Mouse (Mus musculus) CH12.LX (cell line): ENCODE results near the gene Stk33.

Experiments
- BHLHE40 ChIP-seq: IDR thresholded peaks from 2 replicates; pipeline ENCODE4 v1.6.1; 2011; ENCODE audit warnings: mild to moderate bottlenecking, low read depth, low read length, improper control_type of control experiment
- CTCF ChIP-seq, 2 experiments: IDR thresholded peaks in 1 of 2; conservative IDR thresholded peaks in 1 of 2; 2 replicates each; pipeline ENCODE4 v1.5.1; 2011 to 2012; ENCODE audit warnings: low read depth in 2 of 2, low read length in 2 of 2, improper control_type of control experiment in 1 of 2, inconsistent platforms in 1 of 2, mild to moderate bottlenecking in 1 of 2, moderate library complexity in 1 of 2
- ELF1 ChIP-seq: IDR thresholded peaks from 2 replicates; pipeline ENCODE4 v1.6.1; 2014; ENCODE audit warnings: low read depth, mild to moderate bottlenecking, inconsistent platforms, low read length, improper control_type of control experiment
- KAT2A ChIP-seq: IDR thresholded peaks from 2 replicates; pipeline ENCODE4 v1.6.1; 2012; ENCODE audit warnings: low read length, improper control_type of control experiment, inconsistent platforms; ENCODE audit not compliant: insufficient replicate concordance
- MAX ChIP-seq: IDR thresholded peaks from 2 replicates; pipeline ENCODE4 v1.6.1; 2011; ENCODE audit warnings: low read length, improper control_type of control experiment
- NRF1 ChIP-seq: IDR thresholded peaks from 2 replicates; pipeline ENCODE4 v1.6.1; 2014; ENCODE audit warnings: low read depth, mild to moderate bottlenecking, inconsistent platforms, low read length, improper control_type of control experiment, moderate library complexity

DNA sequence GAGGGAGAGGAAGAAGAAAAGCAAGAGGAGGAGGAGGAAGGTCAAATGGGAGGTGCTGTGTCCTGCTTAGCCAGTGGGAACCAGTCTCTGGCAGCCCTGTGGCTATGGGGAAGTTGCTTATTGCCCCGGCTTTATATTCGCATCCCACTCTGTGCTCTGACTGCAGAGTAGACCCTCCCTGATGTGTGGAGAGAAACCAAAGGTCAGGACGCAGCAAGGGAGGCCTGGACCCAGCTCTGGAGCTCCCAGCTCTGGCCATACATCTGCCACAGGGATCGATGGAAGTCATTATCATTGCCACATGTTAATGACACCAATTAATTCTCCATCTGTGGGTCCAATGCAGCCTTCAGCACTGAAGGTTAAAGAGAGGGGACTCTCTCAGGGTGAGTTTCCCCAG is 171.5 kb downstream of the Stk33 start:
- TF ChIP-seq ELF1 (no peak), NRF1 (no peak), MAX (no peak), CTCF (conservative IDR thresholded peaks at IDR 0.05 in 1 of 2, IDR thresholded peaks at IDR 0.05 in 1 of 2; ENCODE audit: low read depth in 2 of 2, low read length in 2 of 2) (no peak), KAT2A (no peak), BHLHE40 (no peak)
